Mouse (Mus musculus) left cerebral cortex, postnatal 10 days (tissue): ENCODE measurements around the gene Erg. TPM values are rescaled to one million over a fixed set of nuclear protein-coding genes. Genes with fewer than 3 reads are reported as not detected.

Experiments
- DNase-seq, 2 experiments: peaks; one replicate each; pipeline ENCODE4 v3.0.0; 2021 to 2022; ENCODE audit warnings: low spot score in 2 of 2, mixed read lengths in 1 of 2; ENCODE audit errors: extremely low spot score in 1 of 2
- intact Hi-C: fragments of 180-260 bp; cut with DNase I; formaldehyde crosslinking; loops from one replicate; pipeline ENCODE4 v1.15.1; 2025
- total RNA-seq, 2 experiments: library from RNA; stranded (reverse); gene quantifications; 2 replicates each; pipeline ENCODE4 v1.2.3; 2021

The Erg gene
- total RNA-seq, 2 experiments from 2014 or later = 7.2 to 8.9 TPM

DNA sequence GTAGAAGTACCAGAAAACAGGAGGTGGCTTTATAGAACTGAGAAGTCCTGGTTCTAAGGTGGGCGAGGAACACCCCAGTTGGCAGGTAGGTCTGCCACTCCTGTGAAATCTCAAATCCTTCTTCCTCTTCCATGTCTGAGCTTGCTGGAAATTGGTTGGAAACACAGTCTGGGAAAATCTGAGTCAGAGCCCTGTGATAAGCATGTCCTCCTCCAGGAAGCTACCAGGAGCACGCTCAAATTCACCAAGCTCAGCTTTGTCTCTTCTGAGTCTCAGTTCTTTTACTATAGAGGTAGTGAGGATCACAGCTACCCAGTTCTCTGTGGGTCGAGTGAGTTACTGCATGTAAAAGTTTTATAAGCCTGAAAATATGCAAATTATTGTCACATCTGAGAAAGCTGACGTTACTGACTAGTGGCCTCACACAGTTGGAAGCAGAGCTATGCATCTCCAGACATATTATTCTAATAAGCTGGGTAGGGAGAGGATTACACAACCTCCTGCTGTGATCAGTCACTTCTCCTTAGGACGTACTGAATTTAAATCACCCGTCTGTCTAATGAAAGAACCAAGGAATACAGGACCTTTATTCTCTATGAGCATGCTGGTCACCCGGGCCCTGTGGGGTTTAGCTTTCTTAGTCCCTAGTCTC lies 165.0 kb downstream of the Erg start:
- DNase-seq = no peak
- intact Hi-C loops = no loop called here

DNA sequence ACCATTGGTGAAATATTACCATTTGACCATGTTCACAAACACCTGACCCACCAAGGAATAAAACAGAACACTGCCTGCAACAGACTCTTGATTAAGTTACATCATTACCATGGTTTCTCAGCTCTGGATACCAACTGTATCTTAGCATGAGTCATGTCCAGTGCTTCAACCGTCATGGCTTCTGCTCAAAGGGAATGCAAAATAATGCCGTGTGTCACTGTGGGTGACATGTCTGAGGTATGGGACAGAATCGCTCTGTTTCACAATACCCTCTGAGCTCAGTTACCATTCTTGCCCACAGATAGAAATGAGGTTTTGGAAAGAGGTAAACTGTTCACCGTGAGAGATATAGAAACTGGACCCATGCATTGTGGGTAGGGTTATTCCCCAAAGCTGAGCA lies 170.5 kb downstream of the Erg start:
- no peak for DNase-seq
- intact Hi-C loops = no loop called here

DNA sequence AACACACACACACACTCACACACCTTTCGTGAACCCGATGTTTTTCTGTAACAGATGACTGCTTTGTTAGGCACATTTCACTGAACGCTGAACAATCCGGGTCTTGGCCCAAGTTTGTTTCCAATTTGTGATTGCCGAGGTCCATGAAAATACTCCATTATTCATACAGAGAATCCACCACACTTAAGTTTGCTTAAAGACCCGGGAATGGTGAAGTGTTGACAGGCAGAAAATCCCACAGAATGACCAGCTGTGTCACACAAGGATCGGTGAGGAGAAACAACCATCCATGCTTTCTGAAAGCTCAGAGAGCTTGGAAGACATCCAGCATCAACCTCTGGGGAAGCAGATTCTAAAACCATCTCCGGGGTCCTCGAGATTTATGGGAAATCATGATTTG lies 171.0 kb downstream of the Erg start:
- no peak for DNase-seq
- intact Hi-C loops = no loop called here

GRCm38 (mm10) chr16:95413401-95413959 lies 172.9 kb downstream of the Erg start:
- intact Hi-C loops = no loop called here
- no peak for DNase-seq

- DNase-seq = no peak
- intact Hi-C loops = no loop called here
Observed at GRCm38 (mm10) chr16:95408096-95408495, 178.3 kb downstream of the Erg start.

GRCm38 (mm10) chr16:95405496-95405895 lies 180.9 kb downstream of the Erg start:
- no peak for DNase-seq
- intact Hi-C loops = no loop called here

GRCm38 (mm10) chr16:95403453-95403852 lies 182.9 kb downstream of the Erg start:
- intact Hi-C loops = no loop called here
- DNase-seq = no peak

- intact Hi-C loops = no loop called here
- DNase-seq = no peak
Observed at GRCm38 (mm10) chr16:95401869-95402268, 184.5 kb downstream of the Erg start.

GRCm38 (mm10) chr16:95398761-95399343 lies 187.5 kb downstream of the Erg start:
- intact Hi-C loops = no loop called here
- no peak for DNase-seq

DNA sequence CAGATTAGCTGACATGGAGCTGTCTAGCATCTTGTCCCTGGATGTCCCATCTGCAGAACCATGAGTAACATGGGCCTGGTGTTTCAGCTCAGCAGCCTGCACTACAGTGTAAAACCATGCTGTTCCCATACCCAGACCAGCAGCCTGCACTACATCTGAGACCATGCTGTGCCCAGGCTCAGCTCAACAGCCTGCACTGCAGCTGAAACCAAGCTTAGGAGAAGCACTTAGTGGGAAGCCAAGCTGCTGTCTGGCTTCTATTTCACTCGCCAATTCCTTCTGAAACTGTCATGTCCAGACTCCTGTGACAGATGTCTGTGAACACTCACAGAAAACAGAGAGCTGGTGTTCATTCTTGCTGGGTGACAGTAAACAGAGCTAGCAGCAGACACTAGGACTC lies 195.6 kb downstream of the Erg start:
- intact Hi-C loops = no loop called here

GRCm38 (mm10) chr16:95388811-95389529 lies 197.4 kb downstream of the Erg start:
- intact Hi-C loops = no loop called here
- no peak for DNase-seq

More for the DNA sequence above, 195.6 kb downstream of the Erg start:
- DNase-seq = no peak

DNA sequence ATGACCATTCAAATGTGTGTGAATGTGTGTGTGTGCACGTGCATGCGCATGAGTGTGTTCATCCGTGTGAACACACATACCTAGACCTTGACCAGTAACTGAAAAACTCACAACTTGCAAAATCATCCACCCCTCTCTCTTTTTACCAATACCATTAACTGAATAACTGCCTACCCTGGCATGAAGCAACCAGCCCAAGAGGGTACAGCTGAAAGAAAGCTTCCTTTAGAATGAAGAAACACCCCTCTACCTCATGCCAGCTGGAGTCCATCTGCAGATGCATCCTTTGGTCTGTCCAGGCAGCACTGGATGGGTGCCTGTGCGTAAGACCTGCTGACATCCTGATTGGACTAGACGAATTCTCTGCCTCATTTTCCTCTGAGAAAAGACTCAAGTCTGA lies 198.1 kb downstream of the Erg start:
- intact Hi-C loops = no loop called here
- DNase-seq = no peak

DNA sequence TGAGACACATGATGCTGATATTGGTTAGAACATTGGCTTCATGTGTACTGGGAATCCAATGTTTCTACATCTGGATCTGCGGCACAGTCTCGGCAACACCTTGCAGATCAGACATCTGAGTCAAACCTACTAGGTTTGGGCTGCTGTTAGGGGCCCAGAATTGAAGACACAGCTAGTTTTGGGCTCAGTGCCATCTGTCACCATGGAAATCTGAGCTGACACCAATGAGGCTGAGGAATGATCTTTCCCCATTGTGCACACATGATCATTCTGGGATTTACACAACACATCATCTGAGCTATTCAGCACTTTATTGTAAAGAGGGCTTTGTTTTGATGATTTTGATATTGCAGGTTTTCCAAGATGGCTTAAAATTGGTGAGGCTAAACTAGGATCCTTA lies 199.4 kb downstream of the Erg start:
- DNase-seq = no peak
- intact Hi-C loops = no loop called here

- intact Hi-C loops = no loop called here
- no peak for DNase-seq
Observed at GRCm38 (mm10) chr16:95385299-95385973, 201.0 kb downstream of the Erg start.

- no peak for DNase-seq
- intact Hi-C loops = no loop called here
Observed at GRCm38 (mm10) chr16:95384590-95385148, 201.7 kb downstream of the Erg start.

GRCm38 (mm10) chr16:95382251-95382650 lies 204.1 kb downstream of the Erg start:
- no peak for DNase-seq
- intact Hi-C loops = no loop called here

DNA sequence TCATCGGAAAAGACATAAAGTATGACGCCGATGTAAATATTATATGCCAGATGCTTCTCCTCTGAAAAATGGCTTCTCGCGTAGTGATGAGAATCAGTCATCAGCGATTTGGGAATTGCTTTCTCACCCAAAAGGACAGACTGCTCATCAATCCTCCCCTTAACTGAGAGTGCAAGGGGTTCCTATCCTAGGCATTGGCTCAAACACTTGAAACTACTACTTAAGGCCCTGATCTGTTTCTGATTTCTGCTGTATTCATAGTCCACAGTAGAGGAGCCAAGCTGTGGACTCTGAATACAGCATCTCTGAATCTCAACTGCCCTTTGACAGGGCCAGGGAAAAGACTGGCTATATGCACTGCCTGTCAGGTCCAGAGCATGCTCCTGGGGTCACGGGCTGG lies 209.6 kb downstream of the Erg start:
- intact Hi-C loops = no loop called here
- DNase-seq = no peak

GRCm38 (mm10) chr16:95376364-95376763 lies 210.0 kb downstream of the Erg start:
- DNase-seq = no peak
- intact Hi-C loops = no loop called here

DNA sequence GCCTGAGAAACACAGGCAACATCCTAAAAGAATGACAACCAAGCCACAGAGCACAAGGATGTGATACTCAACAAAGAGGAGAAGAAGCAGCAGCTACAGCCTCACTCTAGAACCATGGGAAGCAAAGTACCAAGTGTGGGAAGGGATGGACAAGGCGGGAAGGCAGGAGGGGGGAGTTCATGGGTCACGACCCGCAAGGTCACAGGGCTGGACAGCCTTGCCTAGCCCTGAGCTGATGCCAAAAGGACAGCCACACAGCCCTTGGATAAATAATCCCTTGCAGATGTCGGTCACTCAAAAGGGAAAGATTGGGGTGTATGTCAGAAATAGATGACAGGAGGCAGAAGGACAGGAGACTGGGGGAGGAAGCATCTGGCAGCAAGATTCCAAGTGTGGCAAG lies 211.7 kb downstream of the Erg start:
- intact Hi-C loops = no loop called here
- peak in 1 of 2 experiments; percentile 43 for DNase-seq
